Mouse (Mus musculus) bone marrow, adult 2 months (tissue): Measurements from ENCODE around the gene Kcnip1.

ENCODE experiments used
- CTCF ChIP-seq: fragments of 200-500 bp; IDR thresholded peaks from 2 replicates; pipeline ENCODE4 v1.5.1; 2011; ENCODE audit warnings: low read length, control low read depth; ENCODE audit not compliant: control insufficient read depth, insufficient read depth
- POLR2A ChIP-seq: fragments of 200-500 bp; IDR thresholded peaks from 2 replicates; pipeline ENCODE4 v1.6.1; 2011; ENCODE audit warnings: low read depth, mild to moderate bottlenecking, control low read depth, low read length, borderline replicate concordance; ENCODE audit not compliant: control insufficient read depth

GRCm38 (mm10) chr11:33598986-33599385, 394.0 kb downstream of the Kcnip1 start, which contains the start of gene D130052B06Rik:
- TF ChIP-seq CTCF, result no peak
- no peak for TF ChIP-seq POLR2A
